Mouse (Mus musculus): Measurements from ENCODE around the gene Nlrp4c.
"Not testable (repeated sequence)": the region's sequence is repeated elsewhere in the genome, so short reads cannot be mapped to it uniquely, and the experiment has no call there.

Nlrp4c gene

GRCm38 (mm10) chr7:6044861-6045260 is at the start of gene Nlrp4c:
TSS of gene Nlrp4c (plus strand) at chr7:6045161.
- no peak for DNase-seq

GRCm38 (mm10) chr7:6010910-6011309 is 34.1 kb upstream of the Nlrp4c start, which contains the start of gene Vmn1r65:
TSS of gene Vmn1r65 (minus strand) at chr7:6011010.
- no peak for DNase-seq

GRCm38 (mm10) chr7:6119501-6119900 is 74.5 kb downstream of the Nlrp4c start:
- no peak for DNase-seq

- not testable (repeated sequence) for DNase-seq
Measured at GRCm38 (mm10) chr7:6120104-6120503, 75.1 kb downstream of the Nlrp4c start.

- not testable (repeated sequence) for DNase-seq
Measured at GRCm38 (mm10) chr7:6121128-6121527, 76.2 kb downstream of the Nlrp4c start.

GRCm38 (mm10) chr7:6126690-6127448 is 81.9 kb downstream of the Nlrp4c start:
- DNase-seq = peak; percentile 91

- DNase-seq = no peak
Measured at GRCm38 (mm10) chr7:6130346-6130745, 85.4 kb downstream of the Nlrp4c start.

- DNase-seq = no peak
Measured at GRCm38 (mm10) chr7:6132646-6133045, 87.7 kb downstream of the Nlrp4c start.

- no peak for DNase-seq
Measured at GRCm38 (mm10) chr7:6136497-6136896, 91.5 kb downstream of the Nlrp4c start.

- DNase-seq = no peak
Measured at GRCm38 (mm10) chr7:6139295-6139694, 94.3 kb downstream of the Nlrp4c start.

GRCm38 (mm10) chr7:6143991-6144531 is 99.1 kb downstream of the Nlrp4c start:
- no peak for DNase-seq

GRCm38 (mm10) chr7:6145423-6146188 is 100.6 kb downstream of the Nlrp4c start:
- no peak for DNase-seq

- no peak for DNase-seq
Measured at GRCm38 (mm10) chr7:6146194-6146981, 101.4 kb downstream of the Nlrp4c start.

GRCm38 (mm10) chr7:6146982-6147325 is 102.0 kb downstream of the Nlrp4c start:
- no peak for DNase-seq

GRCm38 (mm10) chr7:6147688-6148087 is 102.7 kb downstream of the Nlrp4c start:
- DNase-seq = no peak

GRCm38 (mm10) chr7:6151266-6151665 is 106.3 kb downstream of the Nlrp4c start:
- DNase-seq = no peak

- DNase-seq = no peak
Measured at GRCm38 (mm10) chr7:6152036-6152435, 107.1 kb downstream of the Nlrp4c start.

GRCm38 (mm10) chr7:6153131-6153530 is 108.2 kb downstream of the Nlrp4c start:
- DNase-seq = no peak

GRCm38 (mm10) chr7:6154164-6154563 is 109.2 kb downstream of the Nlrp4c start:
- no peak for DNase-seq
